Mouse (Mus musculus): ENCODE measurements around the gene Srr. TPM values are rescaled to one million over a fixed set of nuclear protein-coding genes. Genes with fewer than 3 reads are reported as not detected.

Srr gene
- total RNA-seq, 2 experiments from 2014 or later, result 46.4 to 52.7 TPM

- DNase-seq, result no peak
Observed at GRCm38 (mm10) chr11:74865252-74865651, 60.5 kb downstream of the Srr start.

- DNase-seq, result no peak
Observed at GRCm38 (mm10) chr11:74864421-74864820, 61.3 kb downstream of the Srr start.

- DNase-seq, result no peak
Observed at GRCm38 (mm10) chr11:74863471-74863870, 62.3 kb downstream of the Srr start.

GRCm38 (mm10) chr11:74862129-74862528 is 63.6 kb downstream of the Srr start:
- DNase-seq, result no peak

GRCm38 (mm10) chr11:74857756-74858155 is 68.0 kb downstream of the Srr start:
- no peak for DNase-seq

Small RNA genes lying within 50 kb of the gene (microRNA-seq; reads per million reads assigned to microRNA genes)
- gene Mir6926, result not detected

Other genes starting within 250 kb of the Srr start
- 100 to 1,000 TPM; 145 to 154 TPM for gene Pafah1b1, start 201.3 kb downstream of the Srr start, total RNA-seq (2021)
- gene Mettl16, start 155.1 kb downstream of the Srr start, total RNA-seq (2021), result 10 to 100 TPM; 19.3 to 21.3 TPM
- 10 to 100 TPM; 19.1 to 20.6 TPM for gene Mnt, start 95.0 kb downstream of the Srr start, total RNA-seq (2021)
- 10 to 100 TPM; 18.3 to 25.3 TPM for gene Sgsm2, start 28.9 kb downstream of the Srr start, total RNA-seq (2021)
- 10 to 100 TPM; 34.6 to 39.2 TPM for gene Tsr1, start 27.9 kb downstream of the Srr start, total RNA-seq (2021)
- 10 to 100 TPM; 20.1 to 27.5 TPM for gene Smg6, start 125 bp downstream of the Srr start, total RNA-seq (2021)
- gene Hic1, start 243.6 kb upstream of the Srr start, total RNA-seq (2021), result 10 to 100 TPM; 23.6 to 24.5 TPM